Mouse (Mus musculus): ENCODE results near the gene Myo1e. TPM values are rescaled to one million over a fixed set of nuclear protein-coding genes. Genes with fewer than 3 reads are reported as not detected.

Myo1e gene
- polyA plus RNA-seq, 1 experiment from 2014 or later: 10.5 TPM

- no peak overlapping the region for H3K9ac ChIP-seq (ENCODE audit: low read length)
- 90% methylated on average over 12 of the region's 12 CpGs for WGBS
Observed at GRCm38 (mm10) chr9:70382091-70382490, 174.9 kb downstream of the Myo1e start.

GRCm38 (mm10) chr9:70383750-70384149 is 176.6 kb downstream of the Myo1e start:
- Histone ChIP-seq H3K4me1 (replicated peaks; ENCODE audit: control insufficient read depth, insufficient read depth, low read length) (no peaks in the 10 kb centered on the region), H3K9ac (ENCODE audit: low read length) (no peak overlapping the region), H3K36me3 (ENCODE audit: control insufficient read depth, insufficient read depth, low read length) (no peaks in the 10 kb centered on the region), H3K27me3 (ENCODE audit: control insufficient read depth, insufficient read depth, low read length) (no peaks in the 10 kb centered on the region), H3K27ac (ENCODE audit: low read depth, low read length) (no peak overlapping the region), H3K4me3 (ENCODE audit: low read depth, low read length) (no peak overlapping the region), H3K4me2 (ENCODE audit: low read depth, low read length, severe bottlenecking) (no peak overlapping the region), H3K9me3 (ENCODE audit: control insufficient read depth, low read length) (no peaks in the 10 kb centered on the region)
- no peak for ATAC-seq (replicated peaks; ENCODE audit: low FRiP score)
- 76% methylated on average over 10 of the region's 10 CpGs for WGBS
- no peak for DNase-seq (ENCODE audit: low spot score)

More at GRCm38 (mm10) chr9:70382091-70382490, 174.9 kb downstream of the Myo1e start:
- Histone ChIP-seq H3K4me1 (replicated peaks; ENCODE audit: control insufficient read depth, insufficient read depth, low read length) (no peaks in the 10 kb centered on the region), H3K9me3 (ENCODE audit: control insufficient read depth, low read length) (no peaks in the 10 kb centered on the region), H3K4me2 (ENCODE audit: low read depth, low read length, severe bottlenecking) (no peak overlapping the region), H3K27me3 (ENCODE audit: control insufficient read depth, insufficient read depth, low read length) (no peaks in the 10 kb centered on the region), H3K4me3 (ENCODE audit: low read depth, low read length) (no peak overlapping the region), H3K27ac (ENCODE audit: low read depth, low read length) (no peak overlapping the region), H3K36me3 (ENCODE audit: control insufficient read depth, insufficient read depth, low read length) (no peaks in the 10 kb centered on the region)
- no peak for ATAC-seq (replicated peaks; ENCODE audit: low FRiP score)
- DNase-seq (ENCODE audit: low spot score): no peak

GRCm38 (mm10) chr9:70384494-70384893 is 177.3 kb downstream of the Myo1e start:
- Histone ChIP-seq H3K27ac (ENCODE audit: low read depth, low read length) (no peak overlapping the region), H3K4me1 (replicated peaks; ENCODE audit: control insufficient read depth, insufficient read depth, low read length) (no peaks in the 10 kb centered on the region), H3K4me3 (ENCODE audit: low read depth, low read length) (no peak overlapping the region), H3K36me3 (ENCODE audit: control insufficient read depth, insufficient read depth, low read length) (no peaks in the 10 kb centered on the region), H3K9me3 (ENCODE audit: control insufficient read depth, low read length) (no peaks in the 10 kb centered on the region), H3K9ac (ENCODE audit: low read length) (no peak overlapping the region), H3K4me2 (ENCODE audit: low read depth, low read length, severe bottlenecking) (no peak overlapping the region), H3K27me3 (ENCODE audit: control insufficient read depth, insufficient read depth, low read length) (no peaks in the 10 kb centered on the region)
- DNase-seq (ENCODE audit: low spot score): no peak
- ATAC-seq (replicated peaks; ENCODE audit: low FRiP score): no peak
- 95% methylated on average over 4 of the region's 4 CpGs for WGBS

GRCm38 (mm10) chr9:70384958-70385728 is 178.0 kb downstream of the Myo1e start:
- no peak overlapping the region for H3K4me3 ChIP-seq (ENCODE audit: low read depth, low read length)
- 91% methylated on average over 18 of the region's 18 CpGs for WGBS
- no peaks in the 10 kb centered on the region for H3K36me3 ChIP-seq (ENCODE audit: control insufficient read depth, insufficient read depth, low read length)
- no peak for DNase-seq (ENCODE audit: low spot score)
- H3K4me1 ChIP-seq (replicated peaks; ENCODE audit: control insufficient read depth, insufficient read depth, low read length): no peaks in the 10 kb centered on the region
- H3K9me3 ChIP-seq (ENCODE audit: control insufficient read depth, low read length): no peaks in the 10 kb centered on the region
- H3K9ac ChIP-seq (ENCODE audit: low read length): no peak overlapping the region
- no peak for ATAC-seq (replicated peaks; ENCODE audit: low FRiP score)
- H3K27me3 ChIP-seq (ENCODE audit: control insufficient read depth, insufficient read depth, low read length): no peaks in the 10 kb centered on the region
- H3K4me2 ChIP-seq (ENCODE audit: low read depth, low read length, severe bottlenecking): no peak overlapping the region
- no peak overlapping the region for H3K27ac ChIP-seq (ENCODE audit: low read depth, low read length)

GRCm38 (mm10) chr9:70387410-70388119 is 180.4 kb downstream of the Myo1e start:
- ATAC-seq (replicated peaks; ENCODE audit: low FRiP score) (no peak), DNase-seq (ENCODE audit: low spot score) (no peak)
- Histone ChIP-seq H3K4me3 (ENCODE audit: low read depth, low read length) (no peak overlapping the region), H3K36me3 (ENCODE audit: control insufficient read depth, insufficient read depth, low read length) (no peaks in the 10 kb centered on the region), H3K27ac (ENCODE audit: low read depth, low read length) (no peak overlapping the region), H3K4me1 (replicated peaks; ENCODE audit: control insufficient read depth, insufficient read depth, low read length) (no peaks in the 10 kb centered on the region), H3K4me2 (ENCODE audit: low read depth, low read length, severe bottlenecking) (no peak overlapping the region), H3K27me3 (ENCODE audit: control insufficient read depth, insufficient read depth, low read length) (no peaks in the 10 kb centered on the region), H3K9me3 (ENCODE audit: control insufficient read depth, low read length) (no peaks in the 10 kb centered on the region), H3K9ac (ENCODE audit: low read length) (no peak overlapping the region)
- WGBS: 93% methylated on average over 4 of the region's 4 CpGs

- Histone ChIP-seq H3K4me3 (ENCODE audit: low read depth, low read length) (no peak overlapping the region), H3K9ac (ENCODE audit: low read length) (no peak overlapping the region), H3K27me3 (ENCODE audit: control insufficient read depth, insufficient read depth, low read length) (no peaks in the 10 kb centered on the region), H3K4me1 (replicated peaks; ENCODE audit: control insufficient read depth, insufficient read depth, low read length) (no peaks in the 10 kb centered on the region), H3K36me3 (ENCODE audit: control insufficient read depth, insufficient read depth, low read length) (no peaks in the 10 kb centered on the region), H3K27ac (ENCODE audit: low read depth, low read length) (no peak overlapping the region), H3K9me3 (ENCODE audit: control insufficient read depth, low read length) (no peaks in the 10 kb centered on the region), H3K4me2 (ENCODE audit: low read depth, low read length, severe bottlenecking) (no peak overlapping the region)
- no peak for DNase-seq (ENCODE audit: low spot score)
- no peak for ATAC-seq (replicated peaks; ENCODE audit: low FRiP score)
- WGBS: 89% methylated on average over 3 of the region's 3 CpGs
Observed at GRCm38 (mm10) chr9:70389548-70389947, 182.4 kb downstream of the Myo1e start.

GRCm38 (mm10) chr9:70391042-70391441 is 183.9 kb downstream of the Myo1e start:
- WGBS: 90% methylated on average over 5 of the region's 5 CpGs
- DNase-seq (ENCODE audit: low spot score): no peak
- no peaks in the 10 kb centered on the region for H3K27me3 ChIP-seq (ENCODE audit: control insufficient read depth, insufficient read depth, low read length)
- no peaks in the 10 kb centered on the region for H3K36me3 ChIP-seq (ENCODE audit: control insufficient read depth, insufficient read depth, low read length)
- no peak for ATAC-seq (replicated peaks; ENCODE audit: low FRiP score)
- no peak overlapping the region for H3K4me2 ChIP-seq (ENCODE audit: low read depth, low read length, severe bottlenecking)
- no peaks in the 10 kb centered on the region for H3K9me3 ChIP-seq (ENCODE audit: control insufficient read depth, low read length)
- no peak overlapping the region for H3K27ac ChIP-seq (ENCODE audit: low read depth, low read length)
- H3K4me3 ChIP-seq (ENCODE audit: low read depth, low read length): no peak overlapping the region
- no peaks in the 10 kb centered on the region for H3K4me1 ChIP-seq (replicated peaks; ENCODE audit: control insufficient read depth, insufficient read depth, low read length)
- no peak overlapping the region for H3K9ac ChIP-seq (ENCODE audit: low read length)

- Histone ChIP-seq H3K27ac (ENCODE audit: low read depth, low read length) (no peak overlapping the region), H3K9ac (ENCODE audit: low read length) (no peak overlapping the region), H3K4me2 (ENCODE audit: low read depth, low read length, severe bottlenecking) (no peak overlapping the region), H3K4me1 (replicated peaks; ENCODE audit: control insufficient read depth, insufficient read depth, low read length) (no peaks in the 10 kb centered on the region), H3K27me3 (ENCODE audit: control insufficient read depth, insufficient read depth, low read length) (no peaks in the 10 kb centered on the region), H3K36me3 (ENCODE audit: control insufficient read depth, insufficient read depth, low read length) (no peaks in the 10 kb centered on the region), H3K9me3 (ENCODE audit: control insufficient read depth, low read length) (no peaks in the 10 kb centered on the region), H3K4me3 (ENCODE audit: low read depth, low read length) (no peak overlapping the region)
- WGBS: 82% methylated on average over 12 of the region's 12 CpGs
- ATAC-seq (replicated peaks; ENCODE audit: low FRiP score) (no peak), DNase-seq (ENCODE audit: low spot score) (no peak)
Observed at GRCm38 (mm10) chr9:70391660-70392562, 184.8 kb downstream of the Myo1e start.

Data from forebrain, embryonic 11.5 days (tissue).